Mouse (Mus musculus): ENCODE measurements around the gene Ccdc120.

- TF ChIP-seq CTCF (IDR thresholded peaks at IDR 0.05; ENCODE audit: extremely low read depth, insufficient read depth, low read length), result no peak
- TF ChIP-seq POLR2A (IDR thresholded peaks at IDR 0.05; ENCODE audit: extremely low read depth, insufficient read depth, low read length), result no peak
Observed at GRCm38 (mm10) chrX:7779294-7779693, 28.6 kb upstream of the Ccdc120 start.

Measured in cortical plate, adult 2 months (tissue).